Mouse (Mus musculus) retina, adult 2 months (tissue): Measurements from ENCODE around the gene Eif1b.

Source experiments
- DNase-seq: peaks from one replicate; pipeline ENCODE4 v3.0.0-alpha.2; 2012; ENCODE audit warnings: low read depth, low spot score

Gene Eif1b

DNA sequence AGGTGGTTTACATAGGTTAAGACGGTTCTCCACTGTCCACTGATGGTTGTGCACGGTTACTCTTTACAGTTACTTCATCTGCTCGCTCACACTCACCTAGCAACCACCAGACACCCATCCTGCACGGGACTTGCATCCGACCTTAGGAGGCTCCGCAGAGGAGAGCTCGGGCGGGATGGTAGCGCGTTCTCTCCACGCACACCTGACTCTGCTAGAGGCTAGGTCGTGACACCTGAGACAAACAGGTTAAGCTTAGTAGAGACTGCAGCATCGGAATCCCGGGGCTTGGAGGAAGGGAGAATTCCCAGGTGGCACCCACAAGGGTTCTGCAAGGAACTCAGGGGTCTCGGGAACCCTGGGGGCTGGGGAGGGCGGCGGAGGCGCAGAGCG lies at the start of gene Eif1b:
Gene Eif1b (plus strand): TSS at position 223 of the 390 bp plus-strand sequence.
- no peak for DNase-seq

DNA sequence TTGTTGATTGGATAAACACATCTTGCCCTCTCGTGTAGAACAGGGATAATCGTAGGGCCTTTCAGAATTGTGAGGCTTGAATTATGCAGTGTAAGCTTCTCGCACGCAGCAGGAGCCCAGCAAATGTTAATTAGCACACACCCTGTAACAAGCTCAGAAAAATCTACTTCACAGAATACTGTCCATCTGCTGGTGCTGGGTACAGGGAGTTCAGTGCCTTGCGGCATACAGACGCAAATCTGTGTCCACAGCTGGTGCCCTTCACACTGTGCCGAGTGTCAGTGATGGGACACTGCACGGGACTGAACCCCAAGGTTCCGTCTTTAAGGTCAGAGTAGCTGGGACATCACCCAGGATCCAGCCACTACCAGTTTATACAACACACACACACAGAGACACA lies 47.4 kb upstream of the Eif1b start:
- DNase-seq, result no peak

DNA sequence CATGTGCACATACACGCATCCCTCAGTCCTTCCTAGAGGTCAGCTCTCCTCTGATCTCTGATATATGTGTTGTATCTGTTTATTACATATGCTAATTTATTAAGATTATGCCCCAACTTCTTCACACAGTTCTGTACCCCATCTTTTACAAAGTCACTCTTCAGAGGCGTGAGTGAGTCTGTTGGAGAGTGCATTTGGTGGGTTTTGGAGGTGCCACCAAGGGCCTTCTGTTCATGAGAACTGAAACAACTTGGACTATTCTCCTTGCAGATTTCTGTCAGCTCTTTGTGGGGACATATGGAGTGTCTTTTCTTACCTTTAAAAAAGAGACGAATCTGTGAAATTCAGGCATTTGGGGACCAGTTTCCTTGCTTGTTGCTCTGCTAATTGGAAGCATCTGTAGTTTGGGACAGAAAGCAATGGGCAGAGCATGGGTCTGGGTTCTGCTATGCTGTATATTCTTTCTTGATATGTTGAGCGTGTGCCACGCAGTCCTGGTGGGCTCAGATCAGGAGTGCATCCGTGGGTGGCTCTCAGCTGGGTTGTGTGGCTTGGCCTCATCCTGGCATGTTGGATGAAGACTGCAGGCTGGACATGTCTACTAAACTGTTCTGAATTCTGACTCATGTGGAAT lies 42.2 kb upstream of the Eif1b start:
- no peak for DNase-seq

DNA sequence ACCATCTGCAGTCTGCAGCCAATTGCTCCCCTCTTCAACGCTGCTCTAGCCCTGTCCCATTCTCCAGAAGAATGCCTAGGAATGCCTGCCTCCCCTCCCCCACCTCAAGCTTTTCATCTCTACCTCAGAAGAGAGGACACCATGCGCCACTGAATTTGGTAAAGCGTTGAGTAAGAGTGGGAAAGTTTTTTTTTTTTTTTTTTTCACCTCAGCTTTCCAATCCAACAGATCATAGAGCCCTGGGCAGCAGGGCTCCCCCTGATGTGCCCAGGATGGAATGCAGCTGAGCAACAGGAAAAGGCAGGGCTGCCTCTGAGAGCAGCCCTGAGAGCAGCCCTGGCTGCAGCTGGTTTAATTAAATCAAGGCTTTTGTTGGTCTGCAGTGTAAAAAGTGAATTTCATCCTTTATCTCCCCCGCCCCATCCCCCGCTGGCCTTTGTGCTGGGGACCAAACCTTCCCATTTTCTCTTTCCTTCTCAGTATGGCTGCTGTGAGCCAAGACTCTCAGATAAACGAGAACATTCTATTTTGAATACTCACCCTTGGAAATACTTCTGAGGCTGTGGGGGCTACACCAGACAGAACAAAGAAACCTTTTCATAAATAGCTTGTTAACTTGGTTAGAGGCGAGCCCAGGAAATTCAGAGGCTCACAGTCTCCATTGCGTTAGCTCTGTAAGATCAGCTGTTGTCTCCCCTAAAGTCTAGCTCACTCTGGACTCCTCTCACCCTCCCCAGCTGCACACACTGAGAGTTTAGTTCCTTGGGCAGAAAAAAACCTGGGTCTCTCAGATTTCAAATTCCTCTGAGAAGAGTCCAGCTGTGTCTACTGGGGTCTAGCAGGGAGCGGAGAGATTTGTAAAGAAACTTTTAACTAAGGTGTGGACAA lies 36.0 kb upstream of the Eif1b start:
- no peak for DNase-seq

DNA sequence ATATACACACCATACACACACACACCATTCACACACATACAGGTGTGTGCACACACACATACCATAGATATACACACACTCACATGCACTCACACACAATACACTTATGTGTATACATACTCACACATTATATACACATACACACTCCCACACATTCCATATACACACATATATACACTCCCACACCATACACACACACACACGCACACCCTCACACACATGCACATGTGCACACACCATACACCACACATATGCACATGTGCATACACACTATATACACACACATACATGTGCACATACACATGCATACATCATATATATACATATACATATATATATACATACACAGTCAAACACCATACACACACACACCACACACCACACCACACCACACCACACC lies 21.6 kb upstream of the Eif1b start:
- no peak for DNase-seq

DNA sequence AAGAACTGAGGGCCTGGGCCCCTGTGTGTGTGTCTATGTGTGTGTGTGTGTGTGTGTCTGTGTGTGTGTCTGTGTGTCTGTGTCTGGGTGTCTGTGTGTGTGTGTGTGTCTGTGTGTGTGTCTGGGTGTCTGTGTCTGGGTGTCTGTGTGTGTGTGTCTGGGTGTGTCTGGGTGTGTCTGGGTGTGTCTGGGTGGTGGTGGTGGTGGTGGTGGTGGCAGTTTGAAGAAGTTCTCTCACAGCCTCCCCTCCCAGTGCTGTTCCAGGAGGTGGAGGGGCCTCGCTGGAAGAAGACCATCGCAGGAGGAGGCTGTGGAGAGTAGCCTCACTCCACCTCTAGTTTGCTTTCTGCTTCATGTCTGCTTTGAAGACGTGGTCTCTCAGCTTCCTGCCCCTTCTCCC lies 10.4 kb upstream of the Eif1b start:
- no peak for DNase-seq

DNA sequence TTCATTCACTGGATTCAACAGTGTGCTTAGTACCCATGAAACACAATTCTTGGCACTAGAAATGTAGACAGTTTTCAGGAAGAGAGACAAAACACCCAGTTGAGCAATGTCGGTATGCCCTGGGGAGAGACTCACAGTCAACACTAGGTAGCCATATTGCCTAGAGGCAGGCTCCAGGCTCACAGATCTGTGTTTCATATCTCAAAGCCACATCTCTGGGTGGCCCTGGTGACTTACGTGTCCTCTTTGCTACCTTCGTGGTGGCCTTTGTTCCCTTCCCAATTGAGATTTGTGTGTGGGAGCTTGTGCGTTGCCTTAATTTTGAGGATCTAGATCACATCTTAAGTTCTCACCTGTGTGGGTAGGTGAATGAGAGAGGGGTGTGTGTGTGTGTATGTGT lies 9.7 kb upstream of the Eif1b start:
- DNase-seq, result no peak

DNA sequence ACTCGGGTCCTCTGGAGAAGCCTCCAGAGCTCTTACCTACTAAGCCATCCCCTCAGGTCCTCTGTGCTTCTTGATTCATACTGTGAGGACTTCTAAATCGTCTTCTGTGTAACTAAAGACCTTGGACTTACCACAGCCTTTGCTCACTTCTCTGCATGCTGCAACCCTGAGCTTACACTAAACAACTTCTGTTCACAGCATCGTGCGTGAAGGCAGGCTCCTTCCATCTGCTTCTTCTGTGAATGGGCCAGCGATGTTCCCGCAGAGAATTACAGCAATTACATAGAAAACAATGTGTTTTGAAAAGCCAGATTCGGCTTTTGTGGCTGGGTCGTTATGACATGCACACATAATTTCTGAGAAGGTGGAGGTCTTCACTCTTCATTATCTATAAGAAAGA lies 8.9 kb upstream of the Eif1b start:
- no peak for DNase-seq

DNA sequence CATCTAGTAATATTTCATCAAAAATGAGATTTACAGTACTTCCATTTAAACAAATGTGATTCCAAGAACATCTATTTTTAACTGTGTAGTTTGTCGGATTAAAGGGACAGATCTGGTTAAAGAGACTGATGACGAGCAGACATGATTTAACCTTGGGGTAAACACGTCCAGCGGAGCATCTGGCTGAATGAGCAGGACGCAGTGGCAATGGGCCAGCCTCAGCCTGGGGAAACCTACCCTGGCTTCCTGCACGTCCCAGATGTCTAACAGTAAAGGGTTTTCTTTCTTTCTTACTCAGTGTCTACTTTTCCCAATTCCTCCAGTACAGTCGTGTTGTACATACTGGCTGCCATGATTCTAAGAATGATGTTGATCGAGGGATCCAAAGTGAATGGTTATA lies 5.0 kb upstream of the Eif1b start:
- no peak for DNase-seq

DNA sequence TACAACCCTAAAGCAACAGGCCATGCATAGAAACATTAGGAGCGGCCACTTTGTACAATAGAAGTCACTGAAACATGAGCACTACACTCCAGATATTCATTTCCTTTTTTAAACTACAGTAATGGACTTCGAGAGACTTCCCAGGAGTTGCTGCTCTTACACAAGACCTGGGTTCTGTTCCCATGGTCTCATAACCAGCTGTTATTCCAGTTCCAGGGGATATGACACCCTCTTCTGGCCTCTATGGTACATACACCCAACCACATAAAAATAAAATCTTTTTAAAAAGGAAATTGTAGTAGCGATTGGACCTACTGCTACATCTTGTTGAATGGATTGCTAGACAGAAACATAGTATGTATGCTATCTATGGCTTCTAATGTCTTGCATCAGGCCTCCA lies 523 bp upstream of the Eif1b start:
- no peak for DNase-seq

DNA sequence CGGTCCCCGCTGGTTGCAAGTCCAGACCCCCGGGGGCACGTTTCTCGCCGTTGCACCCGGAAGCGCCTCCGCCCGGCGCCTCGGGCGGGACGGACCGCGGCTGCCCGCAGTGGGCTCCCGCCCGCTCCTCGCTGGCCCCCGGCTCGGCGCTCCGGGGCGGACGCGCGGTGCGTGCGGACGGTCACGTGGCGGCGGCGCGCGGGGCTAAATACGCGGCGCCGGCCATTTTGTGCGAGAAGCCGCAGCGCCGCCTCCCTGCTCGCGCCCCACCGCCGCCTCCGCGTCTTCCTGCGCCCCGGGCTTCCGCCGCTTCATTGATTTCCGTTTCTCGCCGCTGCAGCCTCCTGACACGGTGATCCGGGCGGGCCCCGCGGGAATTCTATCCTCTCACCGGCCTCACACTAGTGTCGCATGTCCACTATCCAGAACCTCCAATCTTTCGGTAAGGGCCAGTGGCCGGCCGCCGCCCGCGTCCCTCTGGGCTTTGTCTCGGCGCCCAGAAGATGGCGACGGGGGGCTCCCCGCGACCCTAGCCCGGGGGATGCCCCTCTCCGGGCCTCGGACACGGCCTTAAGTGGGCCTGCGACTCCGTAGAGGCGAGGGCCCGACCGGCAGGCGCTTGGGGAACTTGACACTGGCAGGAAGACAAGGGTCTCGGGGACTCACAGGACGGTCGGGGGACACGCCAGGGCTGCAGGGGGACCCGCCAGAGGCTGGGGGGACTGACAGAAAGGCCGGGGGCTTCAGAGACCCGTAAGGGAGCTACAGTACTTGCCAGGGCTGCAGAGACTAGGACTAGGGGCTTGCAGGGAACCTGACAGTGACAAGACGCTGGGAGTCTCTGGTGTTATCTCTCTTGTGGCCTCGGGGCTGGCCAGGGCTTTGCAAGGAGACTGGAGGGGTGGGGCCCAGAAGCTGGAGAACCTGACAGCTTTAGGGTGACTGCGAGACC lies 644 bp downstream of the Eif1b start:
- DNase-seq, result peak; percentile 71

DNA sequence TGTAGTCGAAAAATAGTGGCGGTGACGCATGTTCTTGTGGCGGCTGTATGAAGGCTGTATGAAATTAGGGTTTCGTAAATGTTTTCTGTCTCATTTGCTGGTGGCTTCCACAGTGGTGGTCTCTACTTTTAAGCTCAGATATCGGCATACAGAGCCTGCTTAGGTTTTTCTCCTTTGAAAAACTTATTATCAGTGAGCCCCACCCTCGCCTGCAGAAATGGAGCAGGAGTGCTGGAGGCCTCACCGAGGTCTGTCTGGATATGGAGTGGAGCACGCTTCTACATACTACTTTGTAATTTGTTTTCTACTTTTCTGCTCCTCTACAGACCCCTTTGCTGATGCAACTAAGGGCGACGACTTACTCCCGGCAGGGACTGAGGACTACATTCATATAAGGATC lies 1.7 kb downstream of the Eif1b start:
- no peak for DNase-seq

DNA sequence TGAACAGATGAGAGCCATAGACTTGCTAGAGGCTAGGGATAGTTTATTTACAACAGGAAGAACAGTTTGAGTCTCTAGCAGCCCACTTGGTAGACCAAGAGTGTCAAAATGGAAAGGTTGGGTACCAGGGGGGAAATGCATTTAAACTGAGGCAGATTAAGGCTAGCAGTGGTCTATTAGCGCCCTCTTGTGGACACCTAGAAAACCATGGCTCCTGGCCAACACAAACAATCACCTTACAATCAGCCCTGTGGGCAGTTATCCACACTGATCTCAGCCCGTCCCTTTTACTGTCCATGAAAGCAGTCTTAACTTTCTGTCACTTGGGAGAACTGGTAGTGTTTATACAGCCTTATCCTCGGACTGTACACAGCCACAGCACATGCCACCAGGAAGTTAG lies 4.7 kb downstream of the Eif1b start:
- DNase-seq, result peak; percentile 66

DNA sequence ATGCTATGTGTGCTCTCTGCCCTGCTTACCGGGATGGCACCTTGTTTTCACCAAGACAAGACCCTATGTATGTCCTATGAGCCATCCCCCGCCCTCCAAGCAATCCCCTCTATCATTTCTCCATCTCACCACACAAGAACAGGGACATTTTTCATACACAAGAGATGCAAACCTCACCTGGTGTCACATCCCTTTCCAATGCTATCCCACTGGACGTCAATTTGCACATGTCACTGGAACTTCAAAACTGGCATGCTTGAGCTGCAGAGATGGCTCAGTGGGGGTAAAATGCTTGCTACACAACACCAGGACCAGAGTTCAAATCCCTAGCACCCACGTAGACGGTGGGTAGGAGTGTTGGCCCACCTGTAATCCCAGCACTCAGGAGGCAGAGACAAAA lies 6.0 kb downstream of the Eif1b start:
- no peak for DNase-seq

DNA sequence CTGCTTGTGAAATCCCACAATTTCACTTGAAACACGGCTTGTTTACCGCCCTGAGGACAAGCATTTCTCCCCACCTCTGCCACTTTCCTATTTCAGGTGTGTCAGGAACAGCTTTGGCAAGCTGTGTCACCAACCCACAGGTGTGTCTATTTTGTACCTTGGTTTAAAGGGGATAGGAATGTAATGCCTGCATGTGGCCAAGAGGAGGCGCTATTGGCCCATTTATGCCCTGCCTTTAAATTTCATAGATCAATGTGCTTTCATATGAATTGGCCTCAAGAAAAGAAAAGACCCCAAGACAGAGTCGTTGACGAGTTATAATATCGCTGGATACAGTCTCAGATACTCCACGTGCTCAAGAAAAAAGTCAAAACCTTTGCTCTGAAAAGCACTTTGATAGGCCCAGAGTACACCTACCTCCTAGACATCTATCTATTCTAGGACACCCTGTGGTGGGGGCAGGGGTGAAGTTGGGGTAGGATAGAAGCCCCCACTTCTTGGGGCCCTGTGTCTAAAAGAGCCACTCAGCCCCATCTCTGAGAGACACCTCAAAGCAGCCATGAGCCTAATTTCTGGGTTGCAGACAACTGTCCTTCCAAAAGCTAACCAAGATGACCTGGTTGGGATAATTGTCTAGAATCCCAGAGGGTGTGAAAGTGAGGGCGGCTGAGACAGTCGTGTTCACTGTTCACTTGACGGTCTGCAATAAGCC lies 9.3 kb downstream of the Eif1b start:
- no peak for DNase-seq

DNA sequence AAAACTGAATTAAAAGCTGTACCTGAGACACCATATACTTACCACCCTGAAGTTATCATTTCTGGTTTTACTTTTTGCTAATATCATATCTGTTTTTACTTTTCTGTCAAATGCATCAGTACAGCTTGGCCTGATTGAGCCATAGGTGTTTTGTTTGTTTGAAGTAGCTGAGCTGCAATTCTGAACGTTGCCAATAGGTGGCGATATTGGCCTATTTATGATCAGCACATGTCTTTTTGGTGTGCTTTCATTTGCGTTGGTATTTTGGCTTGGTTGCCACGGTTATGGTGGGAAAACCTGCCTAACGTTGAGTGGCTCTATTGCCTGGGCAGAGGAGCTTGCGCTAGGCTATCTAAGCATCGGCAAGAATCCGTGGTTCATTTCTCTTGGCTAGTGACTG lies 10.0 kb downstream of the Eif1b start:
- DNase-seq, result peak; percentile 61

DNA sequence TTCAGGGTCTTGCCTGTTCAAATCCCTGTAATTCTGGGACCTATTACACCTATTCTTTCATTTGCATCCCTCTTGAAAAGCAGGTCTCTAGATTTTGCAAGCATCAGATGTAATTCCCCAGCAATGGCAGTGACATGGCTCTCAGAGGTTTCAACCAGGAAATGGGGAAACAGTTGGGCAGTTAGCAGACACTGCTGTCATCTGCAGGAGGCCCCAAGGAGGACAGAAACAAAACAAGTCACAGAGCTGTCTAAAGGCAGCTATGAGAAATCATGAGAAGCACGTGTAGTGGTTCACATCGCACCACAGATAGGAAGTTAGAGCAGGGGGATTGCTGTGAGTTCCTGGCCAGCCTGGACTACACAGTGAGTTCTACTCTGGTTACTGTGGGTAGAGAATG lies 12.4 kb downstream of the Eif1b start:
- DNase-seq, result no peak

DNA sequence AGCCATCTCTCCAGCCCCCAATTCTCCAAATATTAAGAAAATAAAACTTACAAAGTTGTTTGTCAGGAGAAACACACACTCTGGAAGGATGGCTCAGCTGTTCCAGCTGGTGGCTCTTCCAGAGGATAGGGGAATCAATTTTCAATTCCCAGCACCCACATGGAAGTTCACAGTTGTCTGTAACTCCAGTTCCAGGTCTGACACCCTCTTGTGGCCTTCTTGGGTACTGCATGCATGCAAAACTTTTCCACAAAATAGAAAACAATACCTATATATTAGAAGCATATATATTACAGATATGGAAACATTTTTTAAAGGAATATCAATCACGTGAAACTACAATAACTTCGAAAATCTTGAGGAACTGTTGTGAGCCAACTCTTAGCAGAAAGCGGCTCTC lies 19.7 kb downstream of the Eif1b start:
- DNase-seq, result no peak

DNA sequence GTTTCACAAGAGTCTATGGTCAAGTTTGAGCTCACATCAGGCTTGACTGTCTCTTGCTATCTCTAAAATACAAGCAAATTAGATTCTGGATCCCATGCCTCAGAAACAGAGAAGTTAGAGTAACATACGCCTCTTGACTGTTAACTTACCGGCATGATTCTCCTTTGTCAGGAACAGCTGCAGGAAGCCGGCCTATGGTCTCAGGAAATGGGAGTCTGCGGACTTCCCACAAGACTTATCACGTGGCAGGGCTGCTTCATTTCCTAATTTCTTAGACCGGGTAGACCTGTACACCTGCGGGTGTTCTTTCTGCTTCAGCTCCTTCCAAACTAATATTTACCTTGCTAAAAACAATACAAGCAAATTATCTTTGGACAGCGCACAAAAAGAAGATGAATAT lies 24.7 kb downstream of the Eif1b start:
- no peak for DNase-seq

DNA sequence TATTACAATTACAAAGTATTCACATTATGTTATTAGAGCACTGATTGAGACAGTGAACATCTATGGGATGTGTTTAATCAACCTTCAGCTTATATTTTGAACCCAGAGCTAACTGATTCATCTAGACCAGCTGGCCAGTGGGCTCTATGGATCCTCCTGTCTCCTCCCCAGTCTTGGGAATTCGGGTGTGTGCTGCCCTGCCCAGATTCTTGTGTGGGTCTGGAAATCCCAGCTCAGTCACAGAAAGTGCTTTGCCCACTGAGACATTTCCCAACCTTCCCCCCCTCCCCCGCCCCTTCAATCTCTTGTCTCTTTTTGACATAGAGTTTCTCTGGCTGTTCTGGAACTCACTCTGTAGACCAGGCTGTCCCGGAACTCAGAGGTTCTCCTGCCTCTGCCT lies 26.9 kb downstream of the Eif1b start:
- DNase-seq, result no peak

DNA sequence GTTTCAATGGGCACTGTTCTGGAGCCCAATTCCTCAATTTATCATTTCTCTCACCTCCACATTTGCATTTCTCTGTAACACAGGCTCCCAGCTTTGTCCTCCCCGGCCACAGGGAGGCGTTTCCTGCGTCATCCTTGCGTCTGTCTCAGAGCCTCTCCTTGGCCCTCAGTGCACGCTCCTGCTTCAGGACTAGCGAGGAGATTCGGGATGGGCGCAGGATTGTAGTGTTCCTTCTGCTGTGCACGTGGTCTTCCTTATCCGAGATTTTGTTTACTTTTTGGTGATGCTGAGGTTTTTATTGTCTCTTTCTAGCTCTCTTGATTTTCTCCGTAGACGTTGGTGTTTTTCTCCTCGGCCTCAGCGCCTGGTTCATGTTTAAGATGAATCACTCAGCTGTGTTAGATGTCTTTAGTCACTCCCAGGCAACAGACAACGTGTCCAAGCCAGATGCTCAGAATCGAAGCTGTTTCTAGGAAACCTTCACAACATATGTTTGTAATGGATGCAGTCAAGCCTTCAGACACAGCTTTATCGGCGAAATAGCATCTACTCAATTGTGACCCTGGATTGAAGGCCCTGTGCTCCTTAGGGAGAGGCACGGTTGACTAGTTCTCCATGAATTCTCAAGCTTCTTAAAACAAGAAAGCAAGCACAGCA lies 27.6 kb downstream of the Eif1b start:
- no peak for DNase-seq
